Mouse (Mus musculus): Measurements from ENCODE around the gene Polr2j.

Gene Polr2j

GRCm38 (mm10) chr5:136115891-136116783 is at the start of gene Polr2j:
Gene Polr2j (plus strand): TSS chr5:136116631.
- peak; percentile 97 to 98 for DNase-seq (ENCODE audit: low spot score in 2 of 2)

GRCm38 (mm10) chr5:136069411-136069810 is 47.0 kb upstream of the Polr2j start:
- no peak for DNase-seq (ENCODE audit: low spot score in 2 of 2)

DNA sequence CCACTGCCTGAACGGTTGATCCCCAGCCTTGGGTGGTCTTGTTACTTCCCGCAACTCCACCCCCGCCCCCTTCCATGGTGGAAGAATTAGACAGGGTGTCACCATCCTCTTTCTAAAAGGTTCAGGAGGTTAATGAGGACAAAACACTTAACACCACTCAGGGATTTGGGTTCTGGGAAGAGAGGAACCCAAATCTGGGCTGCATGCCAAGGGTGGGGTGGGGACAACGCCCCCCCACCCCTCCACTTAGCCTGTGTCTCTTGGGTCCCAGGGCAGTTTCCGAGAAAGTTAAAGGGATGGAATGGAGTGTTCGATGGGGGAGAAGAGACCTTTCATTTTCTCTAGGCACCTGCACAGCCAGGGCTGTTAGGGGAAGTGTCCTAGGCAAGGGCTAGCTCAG is 43.4 kb upstream of the Polr2j start:
- DNase-seq (ENCODE audit: low spot score in 2 of 2): no peak

DNA sequence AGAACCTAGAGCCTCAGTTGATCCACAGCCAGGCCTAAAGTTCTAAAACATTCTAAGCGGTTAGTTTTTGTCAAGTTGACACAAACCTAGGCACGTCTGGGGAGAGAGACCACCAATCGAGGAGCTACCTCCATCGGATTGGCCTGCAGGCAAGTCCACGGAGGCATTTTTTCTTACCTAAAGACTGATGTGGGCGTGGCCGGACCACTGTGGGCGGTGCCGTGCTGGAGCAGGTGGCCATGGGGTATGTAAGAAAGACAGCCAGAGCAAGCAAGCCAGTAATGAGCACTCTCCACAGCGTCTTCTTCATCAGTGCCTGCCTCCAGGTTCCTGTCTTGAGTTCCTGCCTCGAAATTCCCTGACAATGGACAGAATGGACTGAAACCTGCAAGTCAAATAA is 42.9 kb upstream of the Polr2j start:
- no peak for DNase-seq (ENCODE audit: low spot score in 2 of 2)

DNA sequence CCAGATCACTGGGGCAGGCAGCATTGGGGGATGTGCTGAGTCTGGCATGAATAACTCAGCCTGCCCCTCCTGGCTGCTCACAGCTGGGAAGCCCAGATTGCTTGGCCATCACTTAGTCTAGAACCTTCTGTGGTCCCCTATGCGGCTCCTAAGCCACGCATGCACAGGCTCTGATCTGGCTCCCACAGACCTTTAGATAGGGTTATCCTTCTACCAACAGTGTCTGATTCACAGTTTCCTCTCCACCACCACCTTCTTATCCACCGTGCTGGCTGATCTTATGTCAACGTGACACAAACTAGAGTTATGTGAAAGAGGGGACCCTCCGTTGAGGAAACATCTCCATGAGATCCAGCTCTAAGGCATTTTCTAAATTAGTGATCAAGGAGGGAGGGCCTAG is 41.4 kb upstream of the Polr2j start:
- no peak for DNase-seq (ENCODE audit: low spot score in 2 of 2)

DNA sequence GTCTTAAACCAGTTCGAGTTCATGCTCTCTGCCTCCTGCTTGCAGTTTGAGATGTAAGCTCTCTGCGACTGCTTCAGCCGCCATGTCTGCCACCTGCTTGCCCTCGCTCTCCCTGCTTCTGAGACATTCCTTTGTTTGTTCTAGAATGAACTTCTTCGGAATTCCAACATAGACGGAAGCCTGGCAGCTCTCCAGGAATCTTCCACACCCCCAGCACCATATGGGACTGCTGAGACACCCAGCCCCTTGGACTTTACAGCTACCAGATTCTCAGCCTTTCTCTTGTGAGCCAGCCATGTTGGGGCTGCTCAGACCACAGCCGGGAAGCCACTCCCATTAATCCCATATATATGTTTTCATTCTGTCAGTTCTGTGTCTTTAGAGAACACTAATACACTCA is 40.1 kb upstream of the Polr2j start:
- DNase-seq (ENCODE audit: low spot score in 2 of 2): no peak

- DNase-seq (ENCODE audit: low spot score in 2 of 2): no peak
These were observed 39.4 kb upstream of the Polr2j start for GRCm38 (mm10) chr5:136077001-136077550.

DNA sequence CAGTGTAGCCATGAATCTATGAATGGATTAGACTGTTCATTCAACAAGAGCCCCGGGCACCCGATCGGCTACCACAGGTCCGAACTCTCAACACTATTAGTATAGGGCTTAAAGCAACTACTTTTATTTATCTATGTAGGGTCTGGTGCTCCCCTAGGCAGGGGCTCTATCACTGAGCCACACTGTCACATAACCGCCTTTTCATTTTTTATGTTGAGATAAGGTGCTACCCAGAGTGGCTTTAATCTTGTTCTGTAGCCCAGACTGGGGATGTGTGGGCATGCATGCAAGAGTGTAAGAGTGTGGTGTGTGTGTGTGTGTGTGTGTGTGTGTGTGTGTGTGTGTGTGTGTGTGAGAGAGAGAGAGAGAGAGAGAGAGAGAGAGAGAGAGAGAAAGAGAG is 38.3 kb upstream of the Polr2j start:
- DNase-seq (ENCODE audit: low spot score in 2 of 2): no peak

- DNase-seq (ENCODE audit: low spot score in 2 of 2): no peak
These were observed 34.1 kb upstream of the Polr2j start for GRCm38 (mm10) chr5:136082345-136082744.

DNA sequence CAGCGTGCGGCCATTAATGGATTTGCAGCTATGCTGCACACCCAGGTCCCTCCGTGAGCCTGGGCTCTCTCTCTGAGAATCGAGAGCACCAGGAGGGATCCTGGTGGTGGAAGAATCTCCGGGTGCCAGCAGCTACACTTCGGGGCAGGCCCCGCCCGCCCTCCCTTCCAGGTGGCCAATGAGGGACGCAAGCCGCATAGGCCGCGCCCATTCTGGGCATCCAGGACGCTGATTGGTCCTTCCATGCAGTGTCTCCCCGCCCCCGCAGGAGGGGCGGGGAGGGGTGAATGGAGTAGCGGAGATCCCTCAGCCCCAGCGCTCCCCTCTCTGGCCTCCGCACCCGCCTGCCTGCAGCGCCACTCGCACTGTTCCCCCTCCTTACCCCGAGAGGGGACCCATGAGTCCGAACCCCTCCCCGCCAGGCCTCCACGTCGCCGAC is 32.7 kb upstream of the Polr2j start, which contains the start of gene Rasa4:
Rasa4 (plus strand) TSS at position 248 of the 439 bp plus-strand sequence.
- DNase-seq (ENCODE audit: low spot score in 2 of 2): peak; percentile 79 to 83

DNA sequence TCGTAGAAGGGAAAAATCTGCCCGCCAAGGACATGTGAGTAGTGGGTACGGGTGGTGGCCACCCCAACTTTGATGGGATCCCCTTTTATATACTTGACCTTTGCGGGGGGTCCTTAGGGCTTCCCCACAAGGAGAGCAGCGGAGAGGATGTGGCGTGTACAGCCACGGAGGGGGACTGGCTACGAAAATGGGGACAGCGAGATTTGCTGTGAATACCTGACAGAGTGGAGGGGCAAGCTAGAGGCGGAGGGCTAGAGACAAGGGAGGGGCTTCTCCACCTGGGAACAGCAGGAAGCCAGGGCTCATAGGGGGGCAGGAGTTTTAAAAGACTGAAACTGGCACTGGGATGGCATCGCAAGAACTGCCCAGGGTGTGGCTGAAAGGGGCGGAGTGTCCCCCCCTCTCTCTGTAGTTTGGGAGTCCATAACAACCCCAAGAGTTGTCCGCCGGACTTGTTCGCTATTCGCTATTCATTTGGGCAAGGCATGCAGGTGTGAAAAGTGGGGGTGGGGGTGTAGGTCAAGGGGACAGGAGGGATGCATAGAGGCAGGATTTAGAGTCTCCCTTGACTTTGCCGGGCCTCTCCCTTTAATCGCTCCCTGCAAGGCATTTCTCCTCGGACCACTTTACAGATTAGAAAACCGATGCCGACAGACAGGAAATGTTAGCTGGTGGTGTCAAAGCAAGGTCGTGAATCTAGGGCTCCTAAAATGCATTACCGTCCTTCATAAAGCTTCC is 32.1 kb upstream of the Polr2j start:
- DNase-seq (ENCODE audit: low spot score in 2 of 2): no peak

GRCm38 (mm10) chr5:136084891-136085651 is 31.4 kb upstream of the Polr2j start:
- DNase-seq (ENCODE audit: low spot score in 2 of 2): no peak

- no peak for DNase-seq (ENCODE audit: low spot score in 2 of 2)
These were observed 30.1 kb upstream of the Polr2j start for GRCm38 (mm10) chr5:136086290-136086689.

DNA sequence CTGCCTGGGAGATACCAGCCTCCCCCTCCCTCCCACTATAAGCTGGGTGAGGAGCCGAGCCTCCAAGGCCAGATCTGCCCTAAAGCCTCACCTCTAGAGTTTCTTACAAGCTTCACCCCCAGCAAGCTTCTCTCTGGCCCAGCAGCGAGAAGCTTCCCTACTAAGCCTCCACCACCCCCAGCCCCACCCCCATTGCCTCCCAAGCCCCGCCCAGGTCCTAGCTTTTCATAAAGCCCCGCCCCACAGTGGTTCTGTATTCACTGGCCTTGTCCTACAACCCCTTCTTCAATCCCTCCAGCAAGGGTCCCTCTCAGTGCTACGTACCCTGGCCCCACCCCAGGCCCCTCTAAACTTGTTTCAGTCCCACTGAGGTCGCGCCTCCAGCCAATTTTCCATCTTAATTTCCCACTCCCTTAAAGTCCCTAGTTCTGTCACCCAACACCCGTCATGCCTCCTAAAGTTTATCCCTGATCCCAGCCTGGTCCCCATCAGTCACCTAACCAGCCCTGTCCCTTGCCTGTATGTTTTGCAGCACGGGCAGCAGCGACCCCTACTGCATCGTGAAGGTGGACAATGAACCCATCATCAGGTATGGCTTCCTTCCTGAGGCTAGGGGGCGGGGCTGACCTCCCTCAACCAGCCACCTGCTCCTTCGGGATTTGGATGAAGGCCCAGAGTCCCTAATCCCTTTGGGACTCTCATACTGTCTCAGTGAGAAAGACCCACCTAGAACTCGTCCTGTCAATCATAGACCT is 27.4 kb upstream of the Polr2j start:
- DNase-seq (ENCODE audit: low spot score in 2 of 2): no peak

DNA sequence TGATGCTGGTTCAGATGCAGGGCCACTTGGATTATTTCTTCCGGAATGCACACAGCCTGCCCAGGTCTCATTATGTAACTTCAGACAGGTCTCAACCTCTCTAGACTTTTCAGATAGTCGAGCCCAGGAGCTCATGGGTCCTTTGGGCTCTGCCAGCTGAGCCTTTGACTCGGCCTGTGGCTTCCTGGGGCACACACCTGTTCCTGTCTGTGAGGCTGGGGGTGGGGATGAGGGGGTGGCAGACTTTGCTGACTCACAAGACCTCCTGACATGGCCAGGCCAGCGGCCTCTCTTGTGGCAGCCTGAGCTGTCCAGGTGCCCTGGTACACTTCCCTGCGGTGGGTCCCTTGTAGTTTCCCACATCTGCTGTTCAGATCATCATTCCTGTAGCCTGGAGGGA is 24.5 kb upstream of the Polr2j start:
- no peak for DNase-seq (ENCODE audit: low spot score in 2 of 2)

GRCm38 (mm10) chr5:136094249-136095010 is 22.0 kb upstream of the Polr2j start:
- DNase-seq (ENCODE audit: low spot score in 2 of 2): no peak

DNA sequence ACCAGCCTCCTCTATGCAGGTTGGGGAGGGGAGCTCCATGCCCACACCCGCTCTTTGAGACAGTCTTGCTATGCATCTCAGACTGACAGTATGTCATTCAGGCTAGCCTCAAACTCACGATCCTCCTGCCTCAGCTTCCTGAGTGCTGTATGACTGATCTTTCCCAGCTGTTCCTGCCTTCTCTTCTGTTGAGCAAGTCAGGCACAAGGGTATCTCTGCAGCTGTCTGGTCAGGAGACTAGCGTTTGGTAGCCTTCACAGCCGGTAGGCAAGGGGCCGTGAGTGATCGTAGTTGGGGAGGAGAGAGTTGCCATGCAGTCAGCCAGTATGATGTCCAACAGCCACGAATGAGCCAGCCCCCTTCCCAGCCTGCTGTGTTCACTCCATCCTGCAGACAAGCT is 21.3 kb upstream of the Polr2j start:
- DNase-seq (ENCODE audit: low spot score in 2 of 2): no peak

GRCm38 (mm10) chr5:136098536-136098935 is 17.9 kb upstream of the Polr2j start:
- DNase-seq (ENCODE audit: low spot score in 2 of 2): no peak

GRCm38 (mm10) chr5:136102099-136102820 is 14.2 kb upstream of the Polr2j start:
- peak; percentile 44 to 45 for DNase-seq (ENCODE audit: low spot score in 2 of 2)

DNA sequence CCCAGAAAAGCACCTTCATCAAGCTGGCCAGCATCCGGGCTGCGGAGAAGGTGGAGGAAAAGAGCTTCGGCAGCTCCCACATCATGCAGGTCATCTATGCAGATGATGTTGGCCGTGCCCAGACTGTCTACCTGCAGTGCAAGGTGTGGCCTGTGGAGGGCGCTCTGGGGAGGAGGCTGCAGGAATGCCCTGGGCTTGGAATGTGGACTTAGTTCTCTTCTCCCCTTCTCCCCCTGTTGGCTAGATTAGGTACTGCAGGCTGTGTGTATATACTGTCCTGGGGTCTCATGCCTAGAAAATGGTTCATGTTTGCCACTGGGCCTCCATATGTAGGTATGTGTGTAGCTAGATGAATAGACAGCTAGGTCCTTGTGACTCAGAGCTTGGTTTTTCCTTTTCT is 11.9 kb upstream of the Polr2j start:
- DNase-seq (ENCODE audit: low spot score in 2 of 2): no peak

Data from frontal cortex, postnatal 25 days (tissue).